Mouse (Mus musculus): Measurements from ENCODE around the gene Hspa1l. TPM values are rescaled to one million over a fixed set of nuclear protein-coding genes. Genes with fewer than 3 reads are reported as not detected.

The Hspa1l gene
- polyA plus RNA-seq, 1 experiment from 2014 or later = 2.0 TPM

GRCm38 (mm10) chr17:34934031-34934430, 38.5 kb upstream of the Hspa1l start:
- Histone ChIP-seq H3K9ac (ENCODE audit: low read depth, low read length) (no peak overlapping the region), H3K4me3 (ENCODE audit: low read depth, low read length) (no peak overlapping the region), H3K4me1 (ENCODE audit: control insufficient read depth, insufficient read depth, low read length) (peaks cover 7% of the 10 kb centered on the region), H3K27me3 (ENCODE audit: control insufficient read depth, insufficient read depth, low read depth, low read length) (no peaks in the 10 kb centered on the region), H3K4me2 (ENCODE audit: low read length) (no peak overlapping the region), H3K27ac (ENCODE audit: low read length) (no peak overlapping the region), H3K36me3 (ENCODE audit: control insufficient read depth, insufficient read depth, low read length) (peaks cover 9% of the 10 kb centered on the region; the same call in 1 of the 2 replicates), H3K9me3 (replicated peaks; ENCODE audit: control insufficient read depth, low read length, poor library complexity, severe bottlenecking) (no peaks in the 10 kb centered on the region)
- no peak for ATAC-seq
- WGBS = 70% methylated on average over 24 of the region's 24 CpGs

DNA sequence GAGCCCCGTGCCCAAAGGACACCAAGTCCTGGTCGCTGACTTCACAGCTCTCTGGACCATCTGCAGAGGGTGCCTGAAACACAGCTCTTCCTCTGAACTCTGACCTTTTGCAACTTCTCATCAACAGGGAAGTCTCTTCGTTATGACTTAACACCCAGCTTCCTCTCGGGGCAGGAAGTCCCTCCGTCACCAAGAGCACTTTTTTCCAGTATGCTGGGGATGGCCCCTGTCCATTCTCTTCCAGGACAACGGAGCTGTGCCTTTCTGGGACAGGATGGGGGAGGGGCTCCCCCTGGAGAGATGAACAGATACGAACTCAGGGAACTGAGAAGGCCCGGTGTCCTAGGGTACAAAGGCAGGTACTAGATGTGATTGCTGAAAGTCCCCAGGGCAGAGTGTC, 37.7 kb upstream of the Hspa1l start:
- H3K9ac ChIP-seq (ENCODE audit: low read depth, low read length) = no peak overlapping the region
- ATAC-seq = no peak
- 58% methylated on average over 8 of the region's 8 CpGs for WGBS

GRCm38 (mm10) chr17:34937960-34938505, 34.5 kb upstream of the Hspa1l start:
- Histone ChIP-seq H3K27me3 (ENCODE audit: control insufficient read depth, insufficient read depth, low read depth, low read length) (no peaks in the 10 kb centered on the region), H3K4me3 (ENCODE audit: low read depth, low read length) (no peak overlapping the region), H3K4me1 (ENCODE audit: control insufficient read depth, insufficient read depth, low read length) (0 out of 2 replicates have a peak, but pooled peaks cover 2% of the 10 kb centered on the region), H3K9ac (ENCODE audit: low read depth, low read length) (no peak overlapping the region), H3K4me2 (ENCODE audit: low read length) (no peak overlapping the region), H3K27ac (ENCODE audit: low read length) (no peak overlapping the region), H3K36me3 (ENCODE audit: control insufficient read depth, insufficient read depth, low read length) (peaks cover 9% of the 10 kb centered on the region; the same call in 1 of the 2 replicates), H3K9me3 (replicated peaks; ENCODE audit: control insufficient read depth, low read length, poor library complexity, severe bottlenecking) (no peaks in the 10 kb centered on the region)
- WGBS = 89% methylated on average over 6 of the region's 6 CpGs
- ATAC-seq = no peak

More for the DNA sequence above, 37.7 kb upstream of the Hspa1l start:
- H3K4me3 ChIP-seq (ENCODE audit: low read depth, low read length) = no peak overlapping the region
- H3K27me3 ChIP-seq (ENCODE audit: control insufficient read depth, insufficient read depth, low read depth, low read length) = no peaks in the 10 kb centered on the region
- H3K36me3 ChIP-seq (ENCODE audit: control insufficient read depth, insufficient read depth, low read length) = peaks cover 9% of the 10 kb centered on the region; the same call in 1 of the 2 replicates
- no peak overlapping the region for H3K4me2 ChIP-seq (ENCODE audit: low read length)
- peaks cover 7% of the 10 kb centered on the region for H3K4me1 ChIP-seq (ENCODE audit: control insufficient read depth, insufficient read depth, low read length)
- H3K9me3 ChIP-seq (replicated peaks; ENCODE audit: control insufficient read depth, low read length, poor library complexity, severe bottlenecking) = no peaks in the 10 kb centered on the region
- H3K27ac ChIP-seq (ENCODE audit: low read length) = no peak overlapping the region

DNA sequence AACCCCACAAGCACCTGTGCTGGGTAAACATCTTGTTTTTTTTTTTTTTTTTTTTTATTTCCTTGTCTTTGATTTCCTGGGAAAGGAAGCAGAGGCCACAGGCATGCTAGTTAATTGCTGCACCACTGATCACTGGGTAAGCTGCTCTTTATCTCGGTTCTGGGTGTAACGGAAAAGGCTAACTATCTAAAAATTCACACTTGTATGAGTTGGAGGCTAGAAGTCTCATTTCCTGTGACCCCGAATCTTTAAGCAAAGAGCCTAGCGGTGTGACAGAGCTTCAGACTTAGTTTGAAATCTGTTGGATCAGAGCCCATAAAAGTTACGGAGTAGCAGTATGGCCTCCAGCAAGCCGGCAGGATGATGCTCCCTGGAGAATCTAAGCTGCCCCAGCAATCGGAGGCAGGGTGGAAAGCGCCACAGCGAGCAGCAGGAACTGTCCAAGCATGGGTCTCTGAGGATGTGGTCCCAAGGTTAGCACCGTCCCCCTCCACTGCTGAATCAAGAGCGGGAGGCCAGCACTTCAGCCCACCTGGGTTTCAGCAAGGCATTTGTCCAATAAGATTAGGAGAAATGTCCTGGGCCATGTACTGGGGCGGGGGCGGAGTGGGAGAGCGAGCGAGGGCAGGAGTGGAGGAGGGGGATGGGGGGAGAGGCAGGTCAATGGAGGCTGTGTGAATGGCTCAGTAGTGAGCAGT, 31.0 kb upstream of the Hspa1l start:
- Histone ChIP-seq H3K27me3 (ENCODE audit: control insufficient read depth, insufficient read depth, low read depth, low read length) (no peaks in the 10 kb centered on the region), H3K9me3 (replicated peaks; ENCODE audit: control insufficient read depth, low read length, poor library complexity, severe bottlenecking) (no peaks in the 10 kb centered on the region), H3K27ac (ENCODE audit: low read length) (no peak overlapping the region), H3K4me2 (ENCODE audit: low read length) (peak overlapping the region; percentile 29), H3K36me3 (ENCODE audit: control insufficient read depth, insufficient read depth, low read length) (no peaks in the 10 kb centered on the region), H3K4me3 (ENCODE audit: low read depth, low read length) (peak overlapping the region; percentile 13), H3K4me1 (ENCODE audit: control insufficient read depth, insufficient read depth, low read length) (0 out of 2 replicates have a peak, but pooled peaks cover 2% of the 10 kb centered on the region), H3K9ac (ENCODE audit: low read depth, low read length) (peak overlapping the region; percentile 38; the same call in 1 of the 2 replicates)
- ATAC-seq = no peak
- WGBS = 6% methylated on average over 15 of the region's 15 CpGs

DNA sequence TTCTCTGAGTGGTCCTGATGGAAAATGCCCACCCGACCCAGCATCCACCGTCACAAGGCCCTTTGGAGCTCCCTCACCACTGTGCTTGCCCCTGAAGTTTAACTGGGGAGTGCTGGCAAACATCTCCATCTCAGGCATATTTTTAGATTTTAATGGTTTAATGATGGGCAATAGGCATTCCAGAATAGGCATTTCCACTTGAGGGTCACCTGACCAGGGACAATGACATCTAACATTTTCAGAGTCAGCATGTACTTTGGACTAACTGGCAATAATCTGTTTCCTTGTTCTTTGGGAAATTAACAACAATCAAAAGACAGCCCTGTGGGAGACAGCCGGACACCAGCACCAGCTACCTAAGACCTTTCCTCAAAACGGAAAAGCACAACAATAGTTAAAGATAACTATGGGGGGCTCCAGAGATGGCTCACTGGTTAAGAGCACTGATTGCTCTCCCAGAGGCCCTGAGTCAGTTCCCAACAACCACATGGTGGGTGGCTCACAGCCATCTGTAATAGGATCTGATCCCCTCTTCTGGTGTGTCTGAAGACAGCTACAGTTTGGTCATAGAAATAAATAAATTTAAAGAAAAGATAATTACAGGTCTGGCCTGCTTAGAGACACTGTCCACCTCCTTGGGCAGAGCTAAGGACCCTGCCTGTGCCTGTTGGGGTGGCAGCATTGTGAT, 29.2 kb upstream of the Hspa1l start:
- H3K27me3 ChIP-seq (ENCODE audit: control insufficient read depth, insufficient read depth, low read depth, low read length) = no peaks in the 10 kb centered on the region
- no peak overlapping the region for H3K4me2 ChIP-seq (ENCODE audit: low read length)
- H3K9me3 ChIP-seq (replicated peaks; ENCODE audit: control insufficient read depth, low read length, poor library complexity, severe bottlenecking) = no peaks in the 10 kb centered on the region
- H3K4me1 ChIP-seq (ENCODE audit: control insufficient read depth, insufficient read depth, low read length) = 0 out of 2 replicates have a peak, but pooled peaks cover 2% of the 10 kb centered on the region
- WGBS = 86% methylated on average over 4 of the region's 4 CpGs
- H3K36me3 ChIP-seq (ENCODE audit: control insufficient read depth, insufficient read depth, low read length) = no peaks in the 10 kb centered on the region
- ATAC-seq = no peak
- no peak overlapping the region for H3K4me3 ChIP-seq (ENCODE audit: low read depth, low read length)
- H3K9ac ChIP-seq (ENCODE audit: low read depth, low read length) = no peak overlapping the region
- no peak overlapping the region for H3K27ac ChIP-seq (ENCODE audit: low read length)

DNA sequence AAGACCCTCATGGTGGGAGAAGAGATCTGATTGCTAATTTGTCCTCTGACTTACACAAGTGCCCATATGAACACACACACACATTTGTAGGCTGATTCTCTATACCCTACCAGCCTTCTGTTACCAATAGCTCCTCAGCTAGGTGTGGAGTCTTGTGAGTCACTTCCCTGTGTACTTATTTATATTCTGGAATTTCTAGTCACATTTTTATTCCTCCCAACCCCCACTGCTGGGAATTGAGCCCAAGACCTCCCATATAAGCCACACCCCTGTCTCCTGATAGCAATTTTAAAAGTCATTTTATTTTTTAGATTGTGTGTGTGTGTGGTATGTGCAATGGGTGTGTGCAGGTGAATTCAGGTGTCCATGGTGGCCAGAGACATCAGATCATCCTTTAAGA, 28.1 kb upstream of the Hspa1l start:
- no peak for ATAC-seq
- H3K9me3 ChIP-seq (replicated peaks; ENCODE audit: control insufficient read depth, low read length, poor library complexity, severe bottlenecking) = no peaks in the 10 kb centered on the region
- no peaks in the 10 kb centered on the region for H3K27me3 ChIP-seq (ENCODE audit: control insufficient read depth, insufficient read depth, low read depth, low read length)

DNA sequence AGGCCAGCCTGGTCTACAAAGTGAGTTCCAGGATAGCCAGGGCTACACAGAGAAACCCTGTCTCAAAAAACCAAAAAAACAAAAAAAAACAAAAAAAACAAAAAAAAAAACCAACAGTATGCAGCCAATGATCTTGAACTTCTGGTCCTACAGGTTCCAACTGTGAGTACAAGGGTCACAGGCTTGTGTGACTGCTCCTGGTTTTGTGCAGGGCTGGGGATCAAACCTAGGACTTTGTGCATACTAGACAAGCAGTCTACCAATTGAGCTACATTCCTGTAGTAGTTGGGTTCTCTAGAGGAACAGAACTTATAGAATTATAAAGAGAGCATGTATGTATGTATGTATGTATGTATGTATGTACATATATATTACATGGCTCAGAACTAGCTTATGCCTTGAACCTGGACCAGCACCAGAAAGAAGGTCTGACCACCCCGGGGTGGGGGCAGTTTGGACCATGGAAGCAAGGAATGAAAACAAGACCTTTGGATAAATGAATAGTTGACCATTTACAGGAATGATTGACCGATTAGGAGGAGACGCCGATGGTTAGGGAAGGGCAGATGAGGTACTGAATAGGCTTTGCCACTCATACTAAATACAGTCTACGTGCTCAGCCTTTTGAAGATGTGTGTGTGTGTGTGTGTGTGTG, 25.9 kb upstream of the Hspa1l start:
- H3K36me3 ChIP-seq (ENCODE audit: control insufficient read depth, insufficient read depth, low read length) = peaks cover 7% of the 10 kb centered on the region; the same call in 1 of the 2 replicates
- H3K9me3 ChIP-seq (replicated peaks; ENCODE audit: control insufficient read depth, low read length, poor library complexity, severe bottlenecking) = no peaks in the 10 kb centered on the region
- H3K9ac ChIP-seq (ENCODE audit: low read depth, low read length) = no peak overlapping the region
- no peak overlapping the region for H3K27ac ChIP-seq (ENCODE audit: low read length)
- H3K4me1 ChIP-seq (ENCODE audit: control insufficient read depth, insufficient read depth, low read length) = peaks cover 14% of the 10 kb centered on the region
- ATAC-seq = no peak
- WGBS = 97% methylated on average over 5 of the region's 5 CpGs
- H3K4me3 ChIP-seq (ENCODE audit: low read depth, low read length) = no peak overlapping the region
- H3K4me2 ChIP-seq (ENCODE audit: low read length) = no peak overlapping the region
- no peaks in the 10 kb centered on the region for H3K27me3 ChIP-seq (ENCODE audit: control insufficient read depth, insufficient read depth, low read depth, low read length)

More for the DNA sequence above, 28.1 kb upstream of the Hspa1l start:
- Histone ChIP-seq H3K4me1 (ENCODE audit: control insufficient read depth, insufficient read depth, low read length) (0 out of 2 replicates have a peak, but pooled peaks cover 2% of the 10 kb centered on the region), H3K36me3 (ENCODE audit: control insufficient read depth, insufficient read depth, low read length) (peaks cover under 1% of the 10 kb centered on the region; the same call in 1 of the 2 replicates), H3K4me2 (ENCODE audit: low read length) (no peak overlapping the region), H3K4me3 (ENCODE audit: low read depth, low read length) (no peak overlapping the region), H3K9ac (ENCODE audit: low read depth, low read length) (no peak overlapping the region), H3K27ac (ENCODE audit: low read length) (no peak overlapping the region)

GRCm38 (mm10) chr17:34947606-34948005, 24.9 kb upstream of the Hspa1l start:
- Histone ChIP-seq H3K4me1 (ENCODE audit: control insufficient read depth, insufficient read depth, low read length) (peaks cover 14% of the 10 kb centered on the region), H3K4me3 (ENCODE audit: low read depth, low read length) (no peak overlapping the region), H3K27me3 (ENCODE audit: control insufficient read depth, insufficient read depth, low read depth, low read length) (no peaks in the 10 kb centered on the region), H3K27ac (ENCODE audit: low read length) (no peak overlapping the region), H3K4me2 (ENCODE audit: low read length) (no peak overlapping the region), H3K36me3 (ENCODE audit: control insufficient read depth, insufficient read depth, low read length) (peaks cover 7% of the 10 kb centered on the region; the same call in 1 of the 2 replicates), H3K9ac (ENCODE audit: low read depth, low read length) (no peak overlapping the region), H3K9me3 (replicated peaks; ENCODE audit: control insufficient read depth, low read length, poor library complexity, severe bottlenecking) (no peaks in the 10 kb centered on the region)
- 30% methylated on average over 8 of the region's 8 CpGs for WGBS
- no peak for ATAC-seq
